Mouse (Mus musculus) cortical plate, adult 2 months (tissue): Measurements from ENCODE around the gene Il17ra.

Experiments used
- CTCF ChIP-seq: fragments of 200-500 bp; IDR thresholded peaks from 2 replicates; pipeline ENCODE4 v1.5.1; 2011; ENCODE audit warnings: mild to moderate bottlenecking, control low read depth, low read length; ENCODE audit not compliant: insufficient read depth; ENCODE audit errors: extremely low read depth
- POLR2A ChIP-seq: fragments of 200-500 bp; IDR thresholded peaks from 2 replicates; pipeline ENCODE4 v1.6.1; 2011; ENCODE audit warnings: mild to moderate bottlenecking, low read length, control low read depth; ENCODE audit not compliant: insufficient read depth; ENCODE audit errors: extremely low read depth

DNA sequence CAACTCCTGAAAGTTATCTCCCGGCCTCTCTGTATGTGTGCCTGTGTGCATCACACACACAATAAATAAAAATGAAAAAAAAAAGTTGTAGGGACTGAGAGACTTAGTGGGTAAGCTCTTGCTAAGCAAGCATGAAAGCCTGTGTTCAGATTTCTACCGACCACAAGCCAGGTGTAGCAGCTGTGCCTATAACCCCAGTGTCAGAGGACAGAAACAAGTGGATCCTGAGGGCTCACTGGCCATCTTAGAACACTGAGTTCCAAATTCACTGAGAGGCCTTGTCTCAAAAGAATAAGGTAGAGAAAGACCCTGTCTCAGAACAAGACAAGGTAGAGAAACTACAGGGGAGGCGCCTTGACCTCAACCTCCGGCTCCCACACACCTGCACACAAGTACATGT, 5.2 kb downstream of the Il17ra start:
- no peak for TF ChIP-seq CTCF
- no peak for TF ChIP-seq POLR2A
